Mouse (Mus musculus) midbrain, embryonic 11.5 days (tissue): ENCODE measurements around the gene Tmem121. TPM values are rescaled to one million over a fixed set of nuclear protein-coding genes. Genes with fewer than 3 reads are reported as not detected.

ENCODE experiments used
- ATAC-seq: fragments of 200-750 bp; cut with Nextera tagmentation; 2 replicates; pipeline ENCODE4 v1.8.0; 2017; ENCODE audit warnings: moderate TSS enrichment, moderate library complexity; ENCODE audit not compliant: low FRiP score
- DNase-seq: peaks from one replicate; pipeline ENCODE4 v3.0.0; 2015; ENCODE audit warnings: low spot score; ENCODE audit errors: missing footprints
- H3K27ac ChIP-seq: fragments of 300-500 bp; sonication (generic); 2 replicates; pipeline ENCODE4 v1.5.1; 2014; ENCODE audit warnings: low read depth, low read length
- H3K27me3 ChIP-seq: fragments of 300-500 bp; sonication (generic); 2 replicates; pipeline ENCODE4 v1.6.1; 2014; ENCODE audit warnings: mild to moderate bottlenecking, low read length, moderate library complexity, mixed read lengths; ENCODE audit not compliant: control insufficient read depth, insufficient read depth
- H3K36me3 ChIP-seq: fragments of 300-500 bp; sonication (generic); 2 replicates; pipeline ENCODE4 v1.6.1; 2014; ENCODE audit warnings: mild to moderate bottlenecking, low read length, moderate library complexity, mixed read lengths; ENCODE audit not compliant: control insufficient read depth, insufficient read depth
- H3K4me1 ChIP-seq: fragments of 300-500 bp; sonication (generic); 2 replicates; pipeline ENCODE4 v1.6.1; 2014; ENCODE audit warnings: low read length; ENCODE audit not compliant: control insufficient read depth, insufficient read depth
- H3K4me2 ChIP-seq: fragments of 300-500 bp; sonication (generic); 2 replicates; pipeline ENCODE4 v1.6.1; 2014; ENCODE audit warnings: mild to moderate bottlenecking, moderate library complexity
- H3K4me3 ChIP-seq: fragments of 300-500 bp; sonication (generic); 2 replicates; pipeline ENCODE4 v1.5.1; 2014; ENCODE audit warnings: low read depth, low read length
- H3K9ac ChIP-seq: fragments of 300-500 bp; sonication (generic); 2 replicates; pipeline ENCODE4 v1.6.1; 2014; ENCODE audit warnings: low read length
- H3K9me3 ChIP-seq: fragments of 300-500 bp; sonication (generic); 2 replicates; pipeline ENCODE4 v1.6.1; 2016; ENCODE audit warnings: low read length; ENCODE audit not compliant: control insufficient read depth
- WGBS: fragments of 180-500 bp; shearing (Covaris S2); extraction: QIAGEN DNeasy Blood & Tissue Kit; methylation state at CpG from one replicate; pipeline ENCODE4 v1.1.7; 2014; 5-methylcytosine and 5-hydroxymethylcytosine counted together
- polyA plus RNA-seq: library from polyadenylated mRNA; unstranded; fragments of >200 nt; fragmentation: Nextera tagmentation; extraction: Ambion mirVana; gene quantifications from 2 replicates; pipeline ENCODE4 v1.2.1, GENCODE M21; 2014

Gene Tmem121
- polyA plus RNA-seq, 1 experiment from 2014 or later, result 13.1 TPM

DNA sequence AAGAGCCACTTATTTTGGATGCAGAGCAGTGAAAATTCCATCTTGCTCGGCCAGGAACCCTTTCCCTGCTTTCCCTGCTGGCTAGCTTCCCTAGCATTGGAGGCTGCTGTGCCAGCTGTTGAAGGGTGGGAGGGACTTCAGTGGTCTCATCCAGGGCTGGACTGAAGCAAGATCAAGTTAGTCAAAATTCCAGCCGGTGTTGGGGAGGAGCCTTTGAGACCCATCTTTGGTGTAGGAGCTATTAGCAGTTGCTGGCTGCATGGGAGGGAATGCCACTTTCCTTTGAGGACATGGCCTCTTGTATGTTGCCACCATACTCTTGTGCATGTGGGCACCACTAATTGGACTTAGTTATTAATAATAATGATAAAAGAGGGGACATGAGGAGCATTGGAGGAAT, 27.5 kb downstream of the Tmem121 start:
- no peaks in the 10 kb centered on the region for H3K36me3 ChIP-seq
- no peaks in the 10 kb centered on the region for H3K27me3 ChIP-seq
- DNase-seq (peak; percentile 39), ATAC-seq (no peak)
- no peaks in the 10 kb centered on the region for H3K4me1 ChIP-seq
- H3K4me2 ChIP-seq, result no peak overlapping the region
- WGBS, result 75% methylated on average over 2 of the region's 2 CpGs
- no peaks in the 10 kb centered on the region for H3K9me3 ChIP-seq
- no peak overlapping the region for H3K27ac ChIP-seq
- no peak overlapping the region for H3K9ac ChIP-seq
- no peak overlapping the region for H3K4me3 ChIP-seq

DNA sequence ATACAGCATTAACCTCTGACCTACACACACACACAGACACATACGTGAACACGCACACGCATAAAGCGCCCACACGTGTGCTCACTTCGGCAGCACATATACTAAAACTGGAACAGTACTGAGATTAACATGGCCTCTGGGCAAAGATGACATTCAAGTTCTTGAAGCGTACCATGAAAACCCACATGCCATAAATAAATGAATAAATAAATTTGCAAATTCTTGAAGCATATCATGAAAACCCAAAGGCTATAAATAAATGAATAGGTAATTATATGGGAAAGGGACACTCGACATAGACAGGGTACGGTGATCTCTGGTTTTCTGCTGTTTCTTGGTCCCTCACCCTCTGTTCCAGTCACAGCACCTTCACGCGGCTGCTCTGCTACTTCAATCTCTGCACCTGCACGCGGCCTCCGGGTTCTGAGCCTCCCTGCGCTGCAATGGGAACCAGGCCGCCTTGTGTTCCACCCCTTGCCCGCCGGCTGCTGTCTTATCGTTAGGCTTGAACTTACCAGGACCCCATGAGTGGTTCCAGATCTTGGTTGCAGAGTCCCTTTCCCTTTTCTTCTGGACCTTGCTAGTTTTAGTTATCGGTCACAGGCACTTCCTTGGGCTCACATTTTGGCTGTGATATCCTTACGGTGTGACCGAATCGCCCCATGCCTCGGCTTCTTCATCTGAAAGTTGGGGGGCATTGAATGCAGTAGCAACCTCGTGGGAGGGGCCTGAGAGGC, 28.5 kb downstream of the Tmem121 start:
- no peak overlapping the region for H3K4me3 ChIP-seq
- no peaks in the 10 kb centered on the region for H3K27me3 ChIP-seq
- no peak overlapping the region for H3K9ac ChIP-seq
- 87% methylated on average over 25 of the region's 25 CpGs for WGBS
- H3K9me3 ChIP-seq, result no peaks in the 10 kb centered on the region
- ATAC-seq, result no peak
- no peaks in the 10 kb centered on the region for H3K36me3 ChIP-seq
- no peaks in the 10 kb centered on the region for H3K4me1 ChIP-seq
- H3K27ac ChIP-seq, result no peak overlapping the region
- H3K4me2 ChIP-seq, result no peak overlapping the region
- DNase-seq, result peak; percentile 51

DNA sequence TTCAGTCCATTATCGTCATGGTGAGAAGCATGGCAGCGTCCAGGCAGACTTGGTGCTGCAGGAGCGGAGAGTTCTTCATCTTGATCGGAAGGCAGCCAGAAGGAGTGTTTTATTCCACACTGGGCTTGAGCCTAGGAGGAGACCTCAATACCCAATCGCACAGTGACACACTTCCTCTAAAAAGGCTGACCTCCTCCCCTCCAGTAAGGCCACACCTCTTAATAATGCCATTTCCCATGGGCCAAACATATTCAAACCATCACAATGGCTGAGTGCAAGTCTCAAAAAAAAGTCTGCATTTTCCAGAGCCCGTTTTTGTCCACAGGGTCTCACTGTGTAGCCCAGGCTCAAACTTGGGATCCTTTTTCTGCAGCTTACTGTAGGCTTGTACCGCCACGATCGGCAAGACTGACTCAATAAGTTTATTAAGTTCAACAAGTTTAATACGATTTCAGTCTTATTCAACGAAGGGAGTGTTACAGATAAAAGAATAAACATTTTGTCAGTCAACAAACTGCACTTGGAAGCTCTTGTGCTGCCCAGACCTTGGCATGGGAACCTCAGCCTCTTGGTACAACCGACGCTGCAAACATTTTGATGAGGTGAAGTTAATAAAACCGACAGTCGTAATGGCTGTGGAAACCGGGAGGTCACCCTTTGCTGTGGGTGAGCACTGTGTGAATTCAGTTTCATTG, 29.4 kb downstream of the Tmem121 start:
- Histone ChIP-seq H3K4me3 (no peak overlapping the region), H3K9me3 (no peaks in the 10 kb centered on the region), H3K4me1 (no peaks in the 10 kb centered on the region), H3K27me3 (no peaks in the 10 kb centered on the region), H3K9ac (no peak overlapping the region), H3K36me3 (no peaks in the 10 kb centered on the region), H3K27ac (no peak overlapping the region), H3K4me2 (no peak overlapping the region)
- ATAC-seq (no peak), DNase-seq (peak; percentile 59)
- WGBS, result 86% methylated on average over 16 of the region's 16 CpGs

DNA sequence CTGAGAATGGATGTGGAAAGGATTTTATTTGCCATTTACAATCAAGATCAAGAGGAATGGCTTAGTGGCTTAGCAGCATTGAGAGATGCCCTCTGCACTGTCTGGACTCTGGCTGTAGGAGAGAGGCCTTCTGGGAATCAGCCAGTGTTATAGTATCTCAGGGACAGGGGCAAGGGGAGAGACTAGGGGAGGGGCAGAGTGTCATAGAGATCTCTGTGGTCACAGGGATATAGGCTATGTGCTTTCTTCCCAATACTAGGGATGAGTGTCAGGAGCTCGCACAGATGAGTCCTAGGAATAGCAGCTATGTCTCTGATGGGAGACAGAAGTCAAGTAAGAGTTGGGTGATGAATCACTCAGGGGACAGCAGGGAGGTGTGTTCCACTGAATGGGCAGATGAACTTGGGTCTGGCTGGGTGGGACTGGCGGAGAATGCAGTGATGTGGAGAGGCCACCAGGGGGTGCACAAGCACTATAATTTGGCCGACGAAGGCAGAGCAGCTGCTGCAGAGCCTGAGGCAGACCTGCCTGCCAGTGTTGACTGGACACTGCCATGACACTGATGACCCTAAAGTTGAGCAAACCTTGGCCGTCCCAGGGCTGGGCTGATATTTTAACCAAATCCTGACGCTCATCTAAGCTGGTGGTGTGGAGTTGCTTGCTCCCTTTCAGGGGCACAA, 30.1 kb downstream of the Tmem121 start:
- Histone ChIP-seq H3K9me3 (no peaks in the 10 kb centered on the region), H3K36me3 (no peaks in the 10 kb centered on the region), H3K4me3 (no peak overlapping the region), H3K4me1 (no peaks in the 10 kb centered on the region), H3K27ac (no peak overlapping the region), H3K27me3 (no peaks in the 10 kb centered on the region), H3K9ac (no peak overlapping the region), H3K4me2 (no peak overlapping the region)
- ATAC-seq (peak; percentile 49), DNase-seq (peak; percentile 95)
- WGBS, result 16% methylated on average over 6 of the region's 6 CpGs

DNA sequence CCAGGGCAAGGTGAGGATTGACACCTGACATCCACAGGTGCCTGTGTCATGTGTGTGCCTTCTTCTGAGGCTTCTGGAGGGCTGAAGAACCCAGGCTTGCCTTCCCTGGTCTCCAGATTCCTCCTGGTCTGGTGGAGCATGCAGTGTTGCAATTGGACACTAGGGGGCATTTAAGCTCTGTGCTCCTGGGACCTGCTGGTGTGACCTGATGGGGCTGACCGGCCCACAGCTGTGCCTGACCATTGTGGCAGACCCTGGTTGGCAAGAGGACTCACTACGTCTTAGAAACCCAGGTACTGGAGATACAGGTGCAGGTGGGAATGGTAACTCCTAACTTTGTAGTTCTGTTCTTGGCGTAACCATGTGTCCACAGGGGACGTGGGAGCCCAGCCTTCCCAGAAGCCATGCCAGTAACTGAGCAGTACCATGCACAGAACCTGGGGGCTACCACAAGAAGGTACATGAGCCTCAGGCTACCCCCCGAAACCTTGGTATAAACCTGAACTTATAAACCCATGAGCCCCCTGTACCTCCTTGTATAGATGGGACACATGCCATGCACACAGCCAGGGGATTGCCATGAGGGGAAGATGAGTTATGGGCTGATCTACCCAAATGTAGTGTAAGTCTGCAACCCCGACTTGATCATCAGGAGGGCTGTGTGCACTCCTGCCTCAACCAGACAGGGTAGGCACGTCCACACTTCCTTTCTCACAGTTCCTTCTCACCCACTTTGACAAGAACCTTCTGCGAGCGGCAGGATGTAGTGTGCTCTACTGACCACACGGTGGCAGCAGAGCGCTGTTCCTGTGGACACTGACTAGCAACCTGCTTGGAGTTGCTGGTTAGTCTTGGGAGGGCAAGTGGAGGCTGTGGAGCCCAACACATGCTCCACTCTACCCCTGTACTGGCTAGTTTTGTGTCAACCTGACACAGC, 31.8 kb downstream of the Tmem121 start:
- WGBS, result 27% methylated on average over 11 of the region's 11 CpGs
- H3K9me3 ChIP-seq, result no peaks in the 10 kb centered on the region
- H3K36me3 ChIP-seq, result no peaks in the 10 kb centered on the region
- H3K4me3 ChIP-seq, result no peak overlapping the region
- no peak overlapping the region for H3K9ac ChIP-seq
- H3K27ac ChIP-seq, result no peak overlapping the region
- no peaks in the 10 kb centered on the region for H3K4me1 ChIP-seq
- ATAC-seq (peak; percentile 31; the same call in 1 of the 2 replicates), DNase-seq (peak; percentile 97)
- H3K27me3 ChIP-seq, result no peaks in the 10 kb centered on the region
- no peak overlapping the region for H3K4me2 ChIP-seq

DNA sequence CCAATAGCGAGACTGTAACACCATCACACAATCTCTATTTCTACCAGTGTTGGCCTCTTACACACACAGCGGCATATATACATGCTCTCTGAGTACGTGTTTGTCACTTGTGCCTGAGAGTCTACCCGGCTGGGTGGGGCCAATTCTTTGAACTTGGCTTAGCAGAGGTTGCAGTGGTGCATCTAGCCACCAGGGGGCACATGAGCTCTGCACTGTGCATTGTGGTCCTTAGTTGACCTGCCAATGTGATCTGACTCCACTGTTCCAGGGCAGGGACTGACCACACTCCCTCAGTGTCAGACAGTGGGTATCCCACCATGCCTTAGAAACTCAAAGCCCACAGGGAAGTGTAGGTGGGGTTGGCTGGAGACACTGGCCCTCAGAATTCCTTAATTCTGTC, 34.1 kb downstream of the Tmem121 start:
- ATAC-seq, result no peak
- H3K27me3 ChIP-seq, result no peaks in the 10 kb centered on the region
- no peaks in the 10 kb centered on the region for H3K4me1 ChIP-seq
- H3K9me3 ChIP-seq, result no peaks in the 10 kb centered on the region
- DNase-seq, result peak; percentile 92
- H3K9ac ChIP-seq, result no peak overlapping the region
- 61% methylated on average over 4 of the region's 4 CpGs for WGBS
- H3K4me3 ChIP-seq, result no peak overlapping the region
- H3K27ac ChIP-seq, result no peak overlapping the region
- H3K4me2 ChIP-seq, result no peak overlapping the region
- H3K36me3 ChIP-seq, result no peaks in the 10 kb centered on the region

DNA sequence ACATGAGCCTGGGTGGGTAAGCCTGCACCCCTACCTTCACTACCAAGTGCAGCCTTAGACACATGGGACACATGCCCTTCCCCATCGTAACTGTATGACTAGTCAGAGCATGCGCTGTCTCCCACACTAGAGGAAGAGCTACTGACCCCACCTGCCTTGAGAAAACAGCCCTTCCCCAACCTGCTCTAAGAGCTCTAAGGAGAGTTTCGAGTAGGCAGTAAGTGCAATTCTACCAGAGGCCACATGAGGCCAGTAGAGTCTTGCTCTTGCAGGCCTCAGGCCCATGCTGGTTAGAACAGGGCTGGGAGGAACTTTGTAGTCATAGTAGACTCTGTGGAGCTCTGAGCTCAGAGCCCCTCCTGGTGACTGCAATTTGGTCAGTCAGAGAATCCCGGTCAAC, 34.7 kb downstream of the Tmem121 start:
- peak; percentile 14; the same call in 1 of the 2 replicates for ATAC-seq
- H3K4me3 ChIP-seq, result no peak overlapping the region
- no peak overlapping the region for H3K9ac ChIP-seq
- WGBS, result 49% methylated on average over 4 of the region's 4 CpGs
- no peak overlapping the region for H3K4me2 ChIP-seq
- no peaks in the 10 kb centered on the region for H3K9me3 ChIP-seq
- H3K27me3 ChIP-seq, result no peaks in the 10 kb centered on the region
- H3K27ac ChIP-seq, result no peak overlapping the region
- no peaks in the 10 kb centered on the region for H3K36me3 ChIP-seq
- DNase-seq, result peak; percentile 91
- no peaks in the 10 kb centered on the region for H3K4me1 ChIP-seq

DNA sequence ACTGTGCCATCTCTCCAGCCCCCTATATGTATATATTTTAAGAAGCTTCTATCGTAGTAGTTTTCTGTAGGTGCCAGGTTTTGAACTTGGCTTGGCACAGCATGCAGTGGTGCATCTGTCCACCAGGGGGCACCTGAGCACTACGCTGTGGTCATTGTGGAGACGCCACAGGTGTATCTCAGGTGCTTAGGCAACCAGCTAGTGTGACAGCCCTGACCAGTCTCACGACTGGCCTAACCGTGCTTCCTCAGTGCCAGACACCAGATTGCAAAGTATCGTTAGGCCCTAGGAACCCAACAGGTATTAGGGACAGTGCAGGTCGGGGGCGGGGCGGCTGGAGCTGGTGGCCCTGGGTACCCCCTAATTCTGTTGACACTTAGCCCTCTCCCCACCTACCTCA, 35.6 kb downstream of the Tmem121 start:
- 74% methylated on average over 9 of the region's 9 CpGs for WGBS

More for the DNA sequence above, 35.6 kb downstream of the Tmem121 start:
- ATAC-seq, result 0 out of 2 replicates have a peak, but pooled peaks have one; percentile 6
- Histone ChIP-seq H3K27me3 (no peaks in the 10 kb centered on the region), H3K36me3 (no peaks in the 10 kb centered on the region), H3K9ac (no peak overlapping the region), H3K4me3 (no peak overlapping the region), H3K27ac (no peak overlapping the region), H3K9me3 (no peaks in the 10 kb centered on the region), H3K4me2 (no peak overlapping the region), H3K4me1 (no peaks in the 10 kb centered on the region)
- DNase-seq, result peak; percentile 84
